Mouse (Mus musculus) telencephalon, adult 2 months (tissue): ENCODE measurements around the gene Gm21149.
"Not testable (repeated sequence)": the region's sequence is repeated elsewhere in the genome, so short reads cannot be mapped to it uniquely, and the experiment has no call there.

Experiments
- DNase-seq: peaks from one replicate; pipeline ENCODE4 v3.0.0-alpha.2; 2011; ENCODE audit warnings: low read depth, low spot score

Gene Gm21149

GRCm38 (mm10) chr5:15476423-15476822, at the start of gene Gm21149:
Gm21149 (minus strand) TSS chr5:15476523.
- not testable (repeated sequence) for DNase-seq

DNA sequence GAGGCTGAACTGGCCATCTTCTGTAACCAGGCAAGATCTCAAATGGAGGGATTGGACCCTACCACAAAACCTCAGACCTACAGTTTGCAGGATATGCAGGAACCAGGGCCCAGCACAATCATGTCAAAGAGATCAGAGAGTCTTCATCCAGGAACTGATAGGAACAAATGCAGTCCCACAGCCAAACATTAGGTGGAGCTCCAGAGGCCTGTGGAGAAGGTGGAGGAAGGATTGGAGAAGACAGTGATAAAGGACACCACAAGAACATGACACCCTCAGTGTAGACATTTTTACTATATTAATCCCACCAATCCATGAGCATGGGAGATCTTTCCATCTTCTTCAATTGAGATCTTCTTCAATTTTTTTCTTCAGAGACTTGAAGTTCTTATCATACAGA, 46.1 kb upstream of the Gm21149 start:
- not testable (repeated sequence) for DNase-seq

DNA sequence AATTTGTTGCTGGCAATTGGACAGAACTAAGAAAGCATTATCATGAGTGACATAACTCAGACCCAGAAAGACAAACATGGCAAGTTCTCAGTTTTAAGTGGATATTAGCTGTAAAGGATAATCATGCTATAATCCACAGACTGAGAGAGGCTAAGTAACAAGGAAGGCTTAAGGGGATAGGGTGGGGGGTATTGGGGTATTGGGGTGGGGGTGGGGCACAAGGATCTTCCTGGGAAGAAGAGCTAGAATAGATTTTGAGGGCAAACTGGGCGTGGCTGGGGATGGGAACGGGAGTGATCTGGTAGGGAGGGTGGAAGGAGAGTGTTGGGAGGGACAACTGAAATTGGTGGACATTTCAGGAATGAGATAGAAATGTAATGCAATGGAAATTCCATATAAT, 45.7 kb upstream of the Gm21149 start:
- not testable (repeated sequence) for DNase-seq

GRCm38 (mm10) chr5:15520418-15520817, 44.1 kb upstream of the Gm21149 start:
- DNase-seq, result not testable (repeated sequence)

GRCm38 (mm10) chr5:15517150-15517549, 40.8 kb upstream of the Gm21149 start:
- DNase-seq, result not testable (repeated sequence)

GRCm38 (mm10) chr5:15512236-15512635, 35.9 kb upstream of the Gm21149 start:
- not testable (repeated sequence) for DNase-seq

DNA sequence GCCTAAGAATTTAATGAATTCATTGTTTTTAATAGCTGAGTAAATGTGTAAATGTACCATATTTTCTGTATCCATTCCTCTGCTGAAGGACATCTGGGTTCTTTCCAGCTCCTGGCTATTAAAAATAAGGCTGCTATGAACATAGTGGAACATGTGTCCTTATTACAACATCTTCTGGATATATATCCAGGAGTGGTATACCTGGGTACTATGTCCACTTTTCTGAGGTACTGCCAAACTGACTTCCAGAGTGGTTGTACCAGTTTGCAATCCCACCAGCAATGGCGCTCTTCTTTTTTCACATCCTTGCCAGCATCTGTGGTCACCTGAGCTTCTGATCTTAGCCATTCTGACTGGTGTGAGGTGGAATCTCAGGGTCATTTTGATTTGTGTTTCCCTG, 33.6 kb upstream of the Gm21149 start:
- not testable (repeated sequence) for DNase-seq

DNA sequence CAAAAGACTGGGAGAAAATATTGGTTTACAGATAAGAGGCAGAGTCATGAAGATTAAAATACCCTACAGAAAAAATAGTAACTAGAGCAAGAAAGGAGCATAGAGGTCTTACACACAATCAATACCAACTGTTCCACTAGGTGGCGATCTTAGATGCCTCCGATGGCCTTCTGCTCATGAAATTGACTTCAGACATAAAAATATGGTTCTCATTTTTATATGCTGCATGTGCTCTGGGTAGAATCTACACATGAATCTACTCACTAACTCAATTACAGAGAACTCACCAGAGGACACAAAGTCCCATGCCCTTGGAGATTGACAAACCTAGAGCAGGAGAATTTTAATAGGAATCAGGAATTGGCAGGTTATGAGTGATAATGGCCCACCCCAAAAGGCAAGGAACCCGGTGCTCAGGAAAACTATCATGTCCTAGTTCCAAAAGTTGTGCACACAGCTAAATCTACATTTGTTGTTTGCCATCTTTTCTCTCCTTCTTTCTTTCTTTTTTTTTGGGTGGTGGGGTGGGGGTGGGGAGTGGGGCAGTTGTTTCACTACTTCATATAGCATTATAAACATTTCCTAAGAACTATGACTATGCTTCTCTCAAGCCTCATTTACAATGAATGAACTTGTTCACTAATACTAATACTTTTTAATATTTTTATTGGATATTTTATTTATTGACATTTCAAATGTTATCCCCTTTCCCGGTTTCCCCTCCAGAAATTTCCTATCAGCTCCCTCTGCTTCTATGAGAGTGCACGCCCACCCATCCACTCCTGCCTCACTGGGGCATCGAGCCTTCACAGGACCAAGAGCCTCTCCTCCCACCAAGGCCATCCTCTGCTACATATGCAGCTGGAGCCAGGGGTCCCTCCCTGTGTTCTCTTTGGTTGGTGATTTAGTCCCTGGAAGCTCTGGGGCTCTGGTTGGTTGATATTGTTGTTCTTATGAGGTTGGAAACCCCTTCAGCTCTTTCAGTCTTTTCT, 32.4 kb upstream of the Gm21149 start:
- not testable (repeated sequence) for DNase-seq

GRCm38 (mm10) chr5:15507757-15508459, 31.6 kb upstream of the Gm21149 start:
- not testable (repeated sequence) for DNase-seq

DNA sequence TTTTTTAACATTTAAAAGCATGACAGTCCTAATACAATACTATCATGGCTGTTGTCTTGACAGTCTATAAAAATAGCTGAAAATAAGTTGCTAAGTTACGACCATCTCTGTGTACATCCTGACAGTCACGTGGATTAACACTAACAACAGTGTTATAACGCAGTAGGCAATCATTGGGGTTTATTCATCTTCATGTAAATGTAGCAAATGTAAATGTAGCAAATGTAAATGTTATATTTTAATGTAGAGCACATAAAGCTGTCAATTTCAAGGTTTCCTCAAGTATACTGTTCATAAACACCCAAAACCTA, 30.9 kb upstream of the Gm21149 start:
- DNase-seq, result no peak

DNA sequence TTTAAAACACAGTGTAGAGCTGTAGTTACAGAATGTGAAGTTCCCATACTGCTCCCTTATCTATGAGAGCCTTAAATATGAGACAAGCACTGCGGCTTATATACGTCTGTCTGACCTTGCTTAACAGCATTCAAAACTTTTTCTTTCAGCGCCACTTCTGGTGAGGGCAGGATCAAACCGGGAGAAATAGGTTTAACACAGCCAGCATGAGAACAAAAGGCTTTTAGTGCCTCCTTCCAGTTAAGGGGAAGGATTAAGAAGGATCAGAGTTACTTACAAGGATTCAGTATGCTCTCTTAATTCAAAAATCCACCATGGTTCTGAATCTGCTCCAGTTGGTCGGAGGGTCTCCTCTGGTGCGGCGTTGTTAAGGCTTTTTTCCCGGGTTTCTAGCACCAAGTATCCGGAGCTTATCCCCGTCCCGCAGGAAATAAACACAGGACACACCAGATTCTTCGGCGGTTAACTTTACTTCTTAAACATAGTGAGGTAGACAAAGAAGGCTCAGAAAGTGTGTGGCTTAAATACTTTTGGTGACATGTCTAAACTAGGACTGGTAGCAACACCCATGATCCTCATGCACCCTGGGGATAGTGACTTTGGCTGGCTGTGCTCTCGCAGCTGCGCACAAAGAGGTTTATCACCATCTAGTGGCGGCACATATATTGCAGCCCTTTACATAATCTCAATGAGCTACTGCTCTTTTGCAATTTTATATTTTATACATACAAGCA, 30.4 kb upstream of the Gm21149 start:
- no peak for DNase-seq

DNA sequence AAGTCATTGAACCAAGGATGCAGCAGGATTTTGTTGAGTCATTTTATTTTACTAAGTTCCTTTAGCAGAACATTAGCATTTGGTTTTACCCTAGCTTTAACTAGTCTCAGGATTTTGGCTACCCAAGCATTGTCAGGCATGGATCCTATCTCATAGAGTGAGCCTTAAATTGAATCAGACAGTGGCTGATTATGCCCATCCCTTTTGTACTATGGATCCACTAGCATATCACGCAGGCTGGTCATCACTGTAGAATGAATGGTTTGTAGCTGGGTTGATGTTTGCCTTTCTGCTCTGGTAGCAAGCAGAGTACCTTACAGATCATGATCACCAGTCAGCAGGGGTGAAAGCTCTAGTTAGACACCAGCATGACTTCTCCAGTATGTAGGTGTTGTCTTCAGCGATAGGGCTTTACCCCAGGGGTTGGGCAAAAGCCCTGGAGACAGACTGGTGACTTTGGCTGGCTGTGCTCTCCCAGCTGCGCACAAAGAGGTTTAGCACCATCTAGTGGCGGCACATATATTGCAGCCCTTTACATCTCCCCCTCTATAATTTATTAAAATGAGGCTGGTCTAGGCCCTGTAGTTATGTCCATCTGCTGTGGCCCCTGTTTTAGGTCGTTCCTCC, 22.6 kb upstream of the Gm21149 start:
- DNase-seq, result not testable (repeated sequence)

DNA sequence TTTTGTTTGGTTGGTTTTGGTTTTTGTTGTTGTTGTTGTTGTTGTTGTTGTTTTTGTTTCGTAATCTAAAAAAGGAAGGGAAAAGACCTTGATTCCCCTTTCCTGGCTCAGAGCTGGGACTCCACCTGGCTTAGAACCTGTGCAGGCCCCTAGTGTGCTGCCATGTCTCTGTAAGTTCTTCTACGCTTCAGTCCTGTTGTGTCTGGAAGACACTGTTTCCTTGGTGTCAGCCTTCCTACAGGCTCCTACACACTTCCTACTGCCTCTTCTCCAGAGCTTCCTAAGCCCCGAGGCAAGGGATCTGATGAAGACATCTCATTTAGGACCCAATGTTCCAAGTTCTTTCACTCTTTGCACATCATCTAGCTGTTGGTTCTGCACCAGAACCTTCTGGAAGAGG, 22.0 kb upstream of the Gm21149 start:
- not testable (repeated sequence) for DNase-seq

DNA sequence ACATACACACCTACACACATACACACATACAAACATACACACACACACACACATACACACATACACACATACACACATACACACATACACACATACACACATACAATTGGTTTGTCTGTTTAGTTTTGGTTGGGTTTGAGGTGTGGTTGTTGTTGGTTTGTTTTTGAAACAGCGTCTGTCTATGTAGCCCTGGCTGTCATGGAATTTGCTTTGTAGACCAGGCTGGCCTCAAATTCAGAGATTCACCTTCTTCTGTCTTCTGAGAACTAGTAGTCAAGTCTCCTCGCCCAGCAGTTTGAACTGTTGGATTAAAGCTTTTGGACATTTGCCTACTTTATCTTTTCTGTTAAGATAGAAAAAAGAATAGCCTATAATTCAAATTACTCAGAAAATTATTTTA, 14.6 kb upstream of the Gm21149 start:
- not testable (repeated sequence) for DNase-seq

DNA sequence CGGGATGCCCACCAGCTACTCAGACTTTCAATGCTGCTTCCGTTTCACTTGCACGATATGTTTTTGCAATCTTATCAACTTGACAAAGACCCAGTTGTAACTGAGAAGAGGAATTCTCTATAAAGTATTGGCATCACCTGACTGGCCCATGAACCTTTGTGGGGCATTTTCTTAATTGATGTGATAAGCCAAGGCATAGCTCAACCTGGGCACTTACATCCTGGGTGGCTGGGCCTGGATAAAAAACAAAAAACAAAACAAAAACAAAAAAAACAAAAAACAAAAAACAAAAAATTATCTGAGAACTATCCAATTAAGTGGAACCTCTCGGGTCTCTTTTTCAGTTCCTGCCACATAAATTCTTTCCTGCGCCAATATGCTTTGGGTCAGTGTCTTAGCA, 12.4 kb upstream of the Gm21149 start:
- DNase-seq, result no peak

- DNase-seq, result not testable (repeated sequence)
Measured at GRCm38 (mm10) chr5:15484616-15485015, 8.3 kb upstream of the Gm21149 start.

GRCm38 (mm10) chr5:15483576-15483975, 7.3 kb upstream of the Gm21149 start:
- DNase-seq, result not testable (repeated sequence)

DNA sequence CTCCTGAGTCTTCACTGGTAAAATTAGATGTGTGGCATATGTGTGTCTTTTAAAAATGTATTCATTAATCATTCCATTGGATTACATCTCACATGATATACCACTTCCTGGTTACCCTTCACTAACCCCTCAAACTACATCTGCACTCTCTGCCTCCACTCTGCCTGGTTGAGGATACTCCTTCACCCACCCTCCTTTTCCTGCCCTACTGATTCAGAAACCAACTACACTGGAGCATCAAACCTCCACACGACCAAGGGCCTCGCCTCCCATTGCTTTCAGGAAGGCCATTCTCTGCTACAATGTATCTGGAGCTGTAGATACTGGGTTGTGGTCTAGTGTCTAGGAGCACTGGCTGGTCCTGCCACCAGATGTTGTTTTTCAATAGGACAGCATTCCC, 6.5 kb upstream of the Gm21149 start:
- DNase-seq, result not testable (repeated sequence)

GRCm38 (mm10) chr5:15470141-15470540, 6.2 kb downstream of the Gm21149 start:
- not testable (repeated sequence) for DNase-seq

- not testable (repeated sequence) for DNase-seq
Measured at GRCm38 (mm10) chr5:15467768-15468167, 8.6 kb downstream of the Gm21149 start.

GRCm38 (mm10) chr5:15466218-15466617, 10.1 kb downstream of the Gm21149 start:
- DNase-seq, result not testable (repeated sequence)
